13 mouse cellular contexts compared by ENCODE assay signal in genomic region chr17:62875727-62876126, GRCm38 (mm10). TPM values are rescaled to one million over a fixed set of nuclear protein-coding genes. Genes with fewer than 3 reads are reported as not detected.
DNase-seq lines count a peak whose midpoint lies in the region; ATAC-seq and TF ChIP-seq lines count a peak whose summit lies in the region.
"Had no signal": no experiment of that assay in that cellular context is flagged by ENCODE, and none has a peak within 500 bp of the region (broad histone marks: within the 10 kb centered on the region; RNA-seq: fewer than 3 reads in every experiment).

No protein-coding gene starts in this region.

- peaks cover 3% of the 10 kb centered on the region; the same call in 1 of the 2 replicates for H3K4me1 ChIP-seq in lung, embryonic 14.5 days (ENCODE audit: insufficient read depth)
- H3K4me1 ChIP-seq in lung, postnatal 0 days (ENCODE audit: insufficient read depth, low read depth, low read length): no peaks in the 10 kb centered on the region; the same call in 1 of the 2 replicates
- H3K4me1 ChIP-seq in embryonic facial prominence, embryonic 10.5 days: peaks cover 60% of the 10 kb centered on the region

- no peak for TF ChIP-seq CTCF in lung, embryonic 14.5 days (IDR thresholded peaks at IDR 0.05; ENCODE audit: low read depth)
- no peak for TF ChIP-seq CTCF in lung, postnatal 0 days (IDR thresholded peaks at IDR 0.05)

- H3K9ac ChIP-seq in lung, embryonic 14.5 days: no peak overlapping the region
- H3K9ac ChIP-seq in lung, postnatal 0 days (replicated peaks; ENCODE audit: low read depth): no peak overlapping the region
- H3K9ac ChIP-seq: heart, embryonic 13.5 days had no signal

- ATAC-seq in lung, embryonic 14.5 days (ENCODE audit: insufficient read depth): no peak
- no peak for ATAC-seq in lung, postnatal 0 days
- peak; percentile 63; the same call in 1 of the 2 replicates for ATAC-seq in megakaryocyte-erythroid progenitor cell, adult 5-6 weeks (replicated peaks; ENCODE audit: low FRiP score, low TSS enrichment, poor library complexity, severe bottlenecking)
- no peak for ATAC-seq in frontal cortex, adult (ENCODE audit: low TSS enrichment)
- ATAC-seq in erythroid progenitor cell, adult 5-6 weeks (replicated peaks; ENCODE audit: low FRiP score, poor library complexity, severe bottlenecking): no peak
- ATAC-seq: activated CD4-positive, CD25-positive, alpha-beta regulatory T cell, adult 4 months had no signal

- H3K36me3 ChIP-seq in lung, embryonic 14.5 days (ENCODE audit: insufficient read depth): no peaks in the 10 kb centered on the region
- no peaks in the 10 kb centered on the region for H3K36me3 ChIP-seq in lung, postnatal 0 days (ENCODE audit: insufficient read depth, low read length)
- no peaks in the 10 kb centered on the region for H3K36me3 ChIP-seq in embryonic facial prominence, embryonic 10.5 days (replicated peaks)
- H3K36me3 ChIP-seq: heart, embryonic 13.5 days had no signal

- H3K27me3 ChIP-seq in lung, embryonic 14.5 days (ENCODE audit: insufficient read depth, low read length): no peaks in the 10 kb centered on the region
- H3K27me3 ChIP-seq in lung, postnatal 0 days (replicated peaks; ENCODE audit: insufficient read depth, low read length): peaks cover 11% of the 10 kb centered on the region; the same call in 1 of the 2 replicates
- no peaks in the 10 kb centered on the region for H3K27me3 ChIP-seq in embryonic facial prominence, embryonic 10.5 days (replicated peaks; ENCODE audit: low read depth, poor library complexity, severe bottlenecking)
- H3K27me3 ChIP-seq: heart, embryonic 13.5 days had no signal

- no peaks in the 10 kb centered on the region for H3K9me3 ChIP-seq in lung, embryonic 14.5 days (ENCODE audit: low read depth, low read length)
- no peaks in the 10 kb centered on the region for H3K9me3 ChIP-seq in lung, postnatal 0 days (ENCODE audit: low read length)
- H3K9me3 ChIP-seq in embryonic facial prominence, embryonic 10.5 days: no peaks in the 10 kb centered on the region
- H3K9me3 ChIP-seq: heart, embryonic 13.5 days had no signal

- WGBS in lung, embryonic 14.5 days: 18% methylated on average over 3 of the region's 3 CpGs
- WGBS in lung, postnatal 0 days: 21% methylated on average over 3 of the region's 3 CpGs
- 10% methylated on average over 3 of the region's 3 CpGs for WGBS in embryonic facial prominence, embryonic 10.5 days

- no peak overlapping the region for H3K4me3 ChIP-seq in lung, embryonic 14.5 days (ENCODE audit: low read depth, low read length)
- H3K4me3 ChIP-seq in lung, postnatal 0 days (ENCODE audit: low read depth, low read length): no peak overlapping the region
- peak overlapping the region; percentile 18; the same call in 1 of the 2 replicates for H3K4me3 ChIP-seq in embryonic facial prominence, embryonic 10.5 days
- H3K4me3 ChIP-seq: gastrocnemius, adult 2 months; heart, embryonic 13.5 days had no signal

- TF ChIP-seq EP300 in lung, postnatal 0 days (IDR thresholded peaks at IDR 0.05): no peak

- DNase-seq in lung, embryonic 14.5 days: peak; percentile 42
- DNase-seq in lung, postnatal 0 days (ENCODE audit: low spot score): no peak
- no peak for DNase-seq in embryonic facial prominence, embryonic 10.5 days (ENCODE audit: low spot score)
- peak; percentile 48 for DNase-seq in retina, postnatal 1 day
- DNase-seq: cerebellum, adult 11 months; gastrocnemius, adult 2 months; lung, adult 2 months; right cerebral cortex, adult 18-20 months had no signal

- H3K4me2 ChIP-seq in lung, embryonic 14.5 days: no peak overlapping the region
- no peak overlapping the region for H3K4me2 ChIP-seq in lung, postnatal 0 days (replicated peaks; ENCODE audit: low read depth, low read length)
- H3K4me2 ChIP-seq: heart, embryonic 13.5 days had no signal

- H3K27ac ChIP-seq in lung, embryonic 14.5 days (ENCODE audit: low read depth): no peak overlapping the region
- H3K27ac ChIP-seq in lung, postnatal 0 days (ENCODE audit: low read length): no peak overlapping the region
- no peak overlapping the region for H3K27ac ChIP-seq in embryonic facial prominence, embryonic 10.5 days (replicated peaks)
- H3K27ac ChIP-seq: gastrocnemius, adult 2 months; heart, embryonic 13.5 days had no signal

RNA-seq across cellular contexts. Expression of gene Efna5, which starts 5.4 kb away (rescaled TPM):
- 14.8 and 15.5 TPM in 2 replicates for polyA plus RNA-seq in lung, embryonic 14.5 days (2014; fragmentation: Nextera tagmentation; extraction: Ambion mirVana)
- polyA plus RNA-seq in lung, postnatal 0 days (2015; fragmentation: Nextera tagmentation; extraction: Ambion mirVana): 6.7 TPM in 2 replicates
- 56.9 and 61.8 TPM in 2 replicates for polyA plus RNA-seq in embryonic facial prominence, embryonic 10.5 days (2016; fragmentation: Nextera tagmentation; extraction: Ambion mirVana)
- total RNA-seq in megakaryocyte-erythroid progenitor cell, adult 5-6 weeks (2014; fragmentation: Nextera tagmentation): not detected in 2 replicates
- total RNA-seq in megakaryocyte-erythroid progenitor cell, adult 5-6 weeks (2017): not detected in 2 replicates
- not detected in 2 replicates for total RNA-seq in erythroid progenitor cell, adult 5-6 weeks (2015; ENCODE audit: low replicate concordance)
- not detected in 2 replicates for total RNA-seq in erythroid progenitor cell, adult 5-6 weeks (2017; ENCODE audit: low replicate concordance)

Comparison
In these comparisons a context has a peak if more than half of its experiments do, and no peak if none do; other contexts are left out.
1. DNase-seq: peak in lung, embryonic 14.5 days (single experiment) and retina, postnatal 1 day (single experiment); none in lung, postnatal 0 days (single experiment) and embryonic facial prominence, embryonic 10.5 days (single experiment).